Mouse (Mus musculus) forebrain, postnatal 0 days (tissue): ENCODE data around the gene Rhox3h. TPM values are rescaled to one million over a fixed set of nuclear protein-coding genes. Genes with fewer than 3 reads are reported as not detected.

Experiments used
- polyA plus RNA-seq: library from polyadenylated mRNA; unstranded; fragments of >200 nt; fragmentation: Nextera tagmentation; extraction: Ambion mirVana; gene quantifications from 2 replicates; pipeline ENCODE4 v1.2.1, GENCODE M21; 2015
- total RNA-seq: library from RNA; depleted of rRNA; stranded (reverse); fragments of >200 nt; gene quantifications from 2 replicates; pipeline ENCODE4 v1.2.3, GENCODE M21; 2014; rRNA removed

Gene Rhox3h
- total and polyA plus RNA-seq, 2 experiments from 2014 or later, result not detected

Other genes with a start within 250 kb of the Rhox3h start
- gene Rhox4b, start 236.3 kb downstream of the Rhox3h start, total RNA-seq, result not detected in 2 replicates
- gene Rhox4b, start 236.3 kb downstream of the Rhox3h start, polyA plus RNA-seq, result not detected in 2 replicates
- not detected in 2 replicates for gene Rhox2c, start 215.1 kb downstream of the Rhox3h start, total RNA-seq
- not detected in 2 replicates for gene Rhox2c, start 215.1 kb downstream of the Rhox3h start, polyA plus RNA-seq
- gene Rhox3c, start 210.2 kb downstream of the Rhox3h start, total RNA-seq, result not detected in 2 replicates
- not detected in 2 replicates for gene Rhox3c, start 210.2 kb downstream of the Rhox3h start, polyA plus RNA-seq
- not detected in 2 replicates for gene Rhox4c, start 188.4 kb downstream of the Rhox3h start, total RNA-seq
- gene Rhox4c, start 188.4 kb downstream of the Rhox3h start, polyA plus RNA-seq, result not detected in 2 replicates
- gene Rhox2d, start 175.3 kb downstream of the Rhox3h start, total RNA-seq, result not detected in 2 replicates
- gene Rhox2d, start 175.3 kb downstream of the Rhox3h start, polyA plus RNA-seq, result not detected in 2 replicates
- not detected in 2 replicates for gene Rhox4d, start 154.4 kb downstream of the Rhox3h start, total RNA-seq
- not detected in 2 replicates for gene Rhox4d, start 154.4 kb downstream of the Rhox3h start, polyA plus RNA-seq
- gene Rhox2e, start 138.3 kb downstream of the Rhox3h start, total RNA-seq, result not detected in 2 replicates
- gene Rhox2e, start 138.3 kb downstream of the Rhox3h start, polyA plus RNA-seq, result not detected in 2 replicates
- not detected in 2 replicates for gene Rhox3e, start 126.7 kb downstream of the Rhox3h start, total RNA-seq
- gene Rhox3e, start 126.7 kb downstream of the Rhox3h start, polyA plus RNA-seq, result not detected in 2 replicates
- not detected in 2 replicates for gene Rhox4e, start 111.4 kb downstream of the Rhox3h start, total RNA-seq
- gene Rhox4e, start 111.4 kb downstream of the Rhox3h start, polyA plus RNA-seq, result not detected in 2 replicates
- gene Rhox2f, start 97.4 kb downstream of the Rhox3h start, total RNA-seq, result not detected in 2 replicates
- gene Rhox2f, start 97.4 kb downstream of the Rhox3h start, polyA plus RNA-seq, result not detected in 2 replicates
- not detected in 2 replicates for gene Rhox3f, start 87.8 kb downstream of the Rhox3h start, total RNA-seq
- gene Rhox3f, start 87.8 kb downstream of the Rhox3h start, polyA plus RNA-seq, result not detected in 2 replicates
- gene Rhox4f, start 61.1 kb downstream of the Rhox3h start, total RNA-seq, result not detected in 2 replicates
- gene Rhox4f, start 61.1 kb downstream of the Rhox3h start, polyA plus RNA-seq, result not detected in 2 replicates
- not detected in 2 replicates for gene Rhox3g, start 40.2 kb downstream of the Rhox3h start, total RNA-seq
- gene Rhox3g, start 40.2 kb downstream of the Rhox3h start, polyA plus RNA-seq, result not detected in 2 replicates
- gene Rhox2g, start 25.3 kb downstream of the Rhox3h start, total RNA-seq, result not detected in 2 replicates
- gene Rhox2g, start 25.3 kb downstream of the Rhox3h start, polyA plus RNA-seq, result not detected in 2 replicates
- not detected in 2 replicates for gene Rhox4g, start 17.4 kb downstream of the Rhox3h start, total RNA-seq
- not detected in 2 replicates for gene Rhox4g, start 17.4 kb downstream of the Rhox3h start, polyA plus RNA-seq
- gene Rhox2h, start 4.5 kb upstream of the Rhox3h start, total RNA-seq, result not detected in 2 replicates
- gene Rhox2h, start 4.5 kb upstream of the Rhox3h start, polyA plus RNA-seq, result not detected in 2 replicates
- not detected in 2 replicates for gene Rhox5, start 136.1 kb upstream of the Rhox3h start, total RNA-seq
- 0.65 and 0.70 TPM in 2 replicates for gene Rhox5, start 136.1 kb upstream of the Rhox3h start, polyA plus RNA-seq
- gene Rhox6, start 158.1 kb upstream of the Rhox3h start, total RNA-seq, result not detected in 2 replicates
- gene Rhox6, start 158.1 kb upstream of the Rhox3h start, polyA plus RNA-seq, result not detected in 2 replicates
- gene Rhox7a, start 162.9 kb upstream of the Rhox3h start, total RNA-seq, result not detected in 2 replicates
- gene Rhox7a, start 162.9 kb upstream of the Rhox3h start, polyA plus RNA-seq, result not detected in 2 replicates
- gene Rhox8, start 210.2 kb upstream of the Rhox3h start, total RNA-seq, result not detected in 2 replicates
- not detected in 2 replicates for gene Rhox8, start 210.2 kb upstream of the Rhox3h start, polyA plus RNA-seq
- gene Rhox7b, start 228.5 kb upstream of the Rhox3h start, total RNA-seq, result not detected in 2 replicates
- gene Rhox7b, start 228.5 kb upstream of the Rhox3h start, polyA plus RNA-seq, result not detected in 2 replicates
- not detected in 2 replicates for gene Rhox9, start 233.0 kb upstream of the Rhox3h start, total RNA-seq
- not detected in 2 replicates for gene Rhox9, start 233.0 kb upstream of the Rhox3h start, polyA plus RNA-seq